Mouse (Mus musculus): ENCODE data around the gene C2cd4d.

DNA sequence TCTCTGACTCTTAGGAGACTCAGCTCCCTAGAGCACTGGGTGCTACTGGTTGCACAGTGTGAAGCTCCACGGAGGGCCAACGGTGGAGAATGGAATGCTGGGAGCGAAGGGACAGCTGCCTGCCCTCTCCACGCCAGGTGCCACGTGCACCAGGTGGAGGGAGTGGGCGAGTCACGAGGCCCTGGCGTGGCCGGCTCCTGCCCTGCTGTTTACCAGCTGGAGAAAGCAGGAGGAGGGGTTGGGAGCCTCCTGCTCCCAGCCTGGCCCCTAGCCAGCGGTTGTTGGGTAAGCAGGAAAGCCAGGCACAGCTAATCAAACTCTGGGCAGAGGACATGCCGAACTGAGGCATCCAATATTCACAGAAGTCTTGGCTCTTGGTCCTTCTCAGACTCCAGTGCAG, 9.4 kb downstream of the C2cd4d start:
- no peak for TF ChIP-seq GATA1 (IDR thresholded peaks at IDR 0.05; ENCODE audit: low read length)
- no peak for TF ChIP-seq TAL1 (IDR thresholded peaks at IDR 0.05; ENCODE audit: low read length)
